Mouse (Mus musculus): ENCODE data around the gene Rxfp2.

Gene Rxfp2

DNA sequence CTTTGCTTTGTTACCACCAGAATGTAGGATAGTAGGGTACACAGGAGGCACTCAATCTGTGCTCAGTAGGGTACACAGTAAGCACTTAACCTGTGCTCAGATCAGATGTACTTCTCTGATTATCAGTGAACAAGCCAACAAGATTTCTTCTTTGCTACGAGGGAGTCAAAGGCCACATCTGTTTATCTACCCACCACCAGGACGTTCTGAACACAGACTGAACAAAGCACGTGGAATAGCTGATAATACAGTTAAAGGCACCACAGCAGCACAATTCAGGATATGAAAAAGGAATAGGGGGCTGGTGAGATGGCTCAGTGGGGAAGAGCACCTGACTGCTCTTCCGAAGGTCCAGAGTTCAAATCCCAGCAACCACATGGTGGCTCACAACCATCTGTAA, 18.4 kb downstream of the Rxfp2 start:
- no peak for DNase-seq (ENCODE audit: low read depth, low spot score)

- peak; percentile 48 for DNase-seq (ENCODE audit: low read depth, low spot score)
These were observed 26.1 kb downstream of the Rxfp2 start for GRCm38 (mm10) chr5:150044533-150044932.

- DNase-seq (ENCODE audit: low read depth, low spot score): no peak
These were observed 28.0 kb downstream of the Rxfp2 start for GRCm38 (mm10) chr5:150046438-150046837.

- peak; percentile 67 for DNase-seq (ENCODE audit: low read depth, low spot score)
These were observed 31.5 kb downstream of the Rxfp2 start for GRCm38 (mm10) chr5:150049946-150050345.

DNA sequence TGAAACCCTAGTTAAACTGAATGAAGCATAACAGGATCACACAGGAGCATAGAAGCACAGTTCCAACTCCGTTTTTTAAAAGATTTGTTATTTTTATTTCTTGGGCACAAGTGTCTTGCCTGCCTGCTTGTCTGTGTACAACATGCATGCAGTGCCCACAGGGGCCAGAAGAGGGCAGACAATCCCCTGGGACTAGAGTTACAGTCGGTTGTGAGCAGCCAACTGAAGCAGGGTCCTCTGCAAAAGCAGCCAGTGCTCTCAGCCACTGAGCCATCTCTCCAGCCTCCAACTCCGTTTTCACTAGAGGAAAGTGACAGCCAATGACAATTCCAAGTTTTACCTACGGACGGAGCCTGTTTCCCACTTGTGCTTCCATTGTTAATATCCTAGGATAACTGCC, 33.4 kb downstream of the Rxfp2 start:
- DNase-seq (ENCODE audit: low read depth, low spot score): peak; percentile 77

- no peak for DNase-seq (ENCODE audit: low read depth, low spot score)
These were observed 34.8 kb downstream of the Rxfp2 start for GRCm38 (mm10) chr5:150053294-150053693.

DNA sequence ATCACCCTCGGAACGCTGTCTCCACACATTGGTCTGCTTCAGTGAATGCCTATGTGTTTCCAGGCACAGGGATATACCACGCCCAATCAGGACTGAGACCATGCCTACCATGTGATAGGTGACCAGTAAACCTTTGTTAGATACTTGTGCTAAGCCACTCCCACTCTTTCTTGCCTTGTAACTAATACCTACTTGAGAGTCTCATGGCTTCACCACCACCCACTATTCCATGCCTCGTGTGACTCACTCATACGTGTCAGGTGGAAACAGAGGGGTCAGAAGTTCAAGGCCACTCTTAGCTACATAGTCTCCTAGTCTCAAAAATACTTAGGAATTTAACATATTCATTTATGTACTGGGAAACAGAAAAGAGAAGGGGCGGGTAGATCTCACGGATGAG, 35.5 kb downstream of the Rxfp2 start:
- peak; percentile 54 for DNase-seq (ENCODE audit: low read depth, low spot score)

- no peak for DNase-seq (ENCODE audit: low read depth, low spot score)
These were observed 36.8 kb downstream of the Rxfp2 start for GRCm38 (mm10) chr5:150055322-150055721.

DNA sequence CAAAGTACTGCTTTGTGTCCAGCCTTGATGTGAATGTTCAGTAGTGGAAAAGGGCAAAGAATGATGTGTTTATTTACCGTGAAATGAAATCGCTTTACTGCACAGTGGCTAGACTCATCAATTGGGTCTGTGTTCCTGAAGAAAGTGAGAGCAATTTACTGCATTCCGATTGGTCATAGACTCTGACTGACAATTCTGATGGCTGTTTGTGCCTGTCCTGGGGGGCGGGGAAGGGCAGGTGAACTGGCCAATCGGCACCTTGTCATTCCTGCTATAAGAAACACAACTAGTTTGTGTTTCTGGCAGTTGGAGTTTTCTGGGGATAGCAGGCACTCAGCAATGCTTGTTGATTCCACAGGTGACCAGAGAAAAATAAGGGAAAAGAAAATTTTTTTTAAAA, 37.6 kb downstream of the Rxfp2 start:
- DNase-seq (ENCODE audit: low read depth, low spot score): peak; percentile 51

DNA sequence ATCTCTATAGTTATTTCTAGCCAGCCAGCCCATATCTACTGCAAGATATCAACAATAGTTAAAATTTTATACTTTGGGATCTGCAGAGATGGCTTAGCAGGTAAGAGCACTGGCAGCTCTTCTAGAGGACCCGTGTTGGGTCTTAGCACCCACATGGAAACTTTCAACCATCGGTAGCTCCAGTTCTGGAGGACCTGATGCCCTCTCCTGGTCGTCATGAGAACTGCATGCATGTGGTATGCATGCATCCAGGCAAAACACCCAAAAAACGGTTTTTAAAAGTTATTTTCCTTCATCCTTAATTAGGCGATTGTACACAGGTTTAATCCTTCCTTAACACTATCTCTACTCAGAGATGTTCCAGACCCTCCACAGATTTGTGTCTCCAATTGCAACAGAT, 40.4 kb downstream of the Rxfp2 start:
- DNase-seq (ENCODE audit: low read depth, low spot score): peak; percentile 53

DNA sequence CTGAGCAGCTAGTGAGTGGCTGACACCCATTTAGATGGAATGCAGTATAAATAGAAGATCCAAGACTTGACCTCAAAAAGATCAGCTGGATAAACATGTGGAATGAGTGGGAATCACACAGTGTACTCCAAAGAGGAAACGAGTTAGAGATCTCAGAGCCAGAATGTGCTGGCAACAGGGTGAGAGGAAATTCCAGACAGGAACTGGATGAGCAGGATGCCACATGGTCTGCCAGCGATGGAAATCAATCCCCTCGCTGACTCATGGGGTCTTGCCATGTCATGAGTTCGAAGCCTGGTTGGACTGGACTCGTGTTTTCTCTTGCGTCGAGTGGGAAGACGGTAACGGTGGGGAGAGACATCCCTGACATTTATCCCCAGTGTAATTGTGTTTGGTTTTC, 41.0 kb downstream of the Rxfp2 start:
- no peak for DNase-seq (ENCODE audit: low read depth, low spot score)

GRCm38 (mm10) chr5:150061086-150061485, 42.6 kb downstream of the Rxfp2 start:
- no peak for DNase-seq (ENCODE audit: low read depth, low spot score)

GRCm38 (mm10) chr5:150064286-150064685, 45.8 kb downstream of the Rxfp2 start:
- peak; percentile 56 for DNase-seq (ENCODE audit: low read depth, low spot score)

DNA sequence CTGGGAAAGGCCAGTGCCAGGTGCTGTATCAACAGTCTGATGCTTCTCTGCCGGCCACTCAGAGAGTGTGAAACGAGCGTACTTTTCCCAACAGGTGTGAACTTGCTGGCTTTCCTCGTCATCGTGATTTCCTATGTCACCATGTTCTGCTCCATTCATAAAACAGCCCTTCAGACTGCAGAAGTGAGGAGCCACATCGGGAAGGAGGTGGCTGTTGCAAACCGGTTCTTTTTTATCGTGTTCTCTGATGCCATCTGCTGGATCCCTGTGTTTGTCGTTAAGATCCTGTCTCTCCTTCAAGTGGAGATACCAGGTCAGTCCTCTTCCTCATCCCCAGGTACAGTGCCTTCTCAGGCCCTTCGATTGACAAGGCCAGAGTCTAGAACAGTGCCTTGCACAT, 51.6 kb downstream of the Rxfp2 start:
- DNase-seq (ENCODE audit: low read depth, low spot score): no peak

DNA sequence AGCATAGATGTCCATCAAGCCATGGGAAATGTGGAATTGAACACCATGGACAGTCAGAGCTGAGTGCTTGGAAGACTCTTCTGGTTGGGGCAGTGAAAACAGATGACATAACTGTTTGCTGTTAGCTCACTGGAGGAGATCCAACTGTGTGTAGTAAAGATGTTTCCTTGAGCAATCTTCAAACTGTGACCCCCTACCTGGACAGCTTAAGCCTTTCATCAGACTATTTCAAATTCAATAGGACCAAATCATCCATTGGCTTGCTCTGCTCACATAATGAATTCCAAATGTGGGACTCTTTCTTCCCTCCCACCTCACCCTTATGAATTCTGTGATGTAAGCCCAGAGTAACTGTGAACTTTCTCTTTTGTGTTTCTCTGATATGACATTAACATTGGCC, 53.3 kb downstream of the Rxfp2 start:
- DNase-seq (ENCODE audit: low read depth, low spot score): no peak

GRCm38 (mm10) chr5:150079866-150080797, 61.7 kb downstream of the Rxfp2 start:
- peak; percentile 95 for DNase-seq (ENCODE audit: low read depth, low spot score)

DNA sequence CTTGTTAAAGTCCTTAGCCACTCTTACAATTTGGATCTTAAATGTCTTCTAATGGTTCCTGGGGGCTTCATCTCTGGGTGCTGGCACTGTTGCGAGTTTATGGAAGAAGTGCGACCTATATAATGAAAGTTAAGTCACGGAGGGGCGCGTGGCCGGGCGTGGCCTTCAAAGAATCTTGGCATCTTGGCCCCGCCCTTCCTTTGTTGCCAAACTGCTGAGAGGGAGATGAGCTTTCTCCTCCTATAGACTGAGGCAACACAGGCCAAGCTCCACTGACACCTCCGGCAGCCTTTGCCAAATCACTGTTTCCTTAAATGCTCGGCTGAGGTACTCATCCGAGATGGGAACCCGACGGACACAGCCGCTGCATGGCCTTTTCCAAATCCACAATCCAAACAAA, 64.2 kb downstream of the Rxfp2 start:
- peak; percentile 70 for DNase-seq (ENCODE audit: low read depth, low spot score)

- DNase-seq (ENCODE audit: low read depth, low spot score): peak; percentile 64
These were observed 64.7 kb downstream of the Rxfp2 start for GRCm38 (mm10) chr5:150083190-150083589.

DNA sequence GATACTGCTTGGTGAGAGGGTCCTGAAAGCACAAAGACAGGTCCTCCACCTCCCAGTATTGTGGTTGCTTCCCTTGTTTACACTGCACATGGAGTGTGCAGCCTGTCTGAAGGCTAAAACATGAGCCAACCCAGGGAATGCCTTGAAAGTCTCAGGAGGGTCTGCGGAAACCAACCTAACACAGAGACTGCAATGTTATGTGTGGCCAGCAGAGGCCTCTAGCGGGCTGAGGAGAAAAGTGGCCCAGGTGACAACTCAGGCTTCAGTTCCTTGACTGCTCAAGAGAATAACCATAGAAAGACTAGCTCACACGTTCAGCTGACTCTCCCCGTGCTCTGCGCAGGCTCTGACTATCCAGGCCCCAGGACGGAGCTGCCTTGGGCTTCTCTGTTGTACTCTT, 79.1 kb downstream of the Rxfp2 start:
- DNase-seq (ENCODE audit: low read depth, low spot score): peak; percentile 77

GRCm38 (mm10) chr5:150098754-150099153, 80.3 kb downstream of the Rxfp2 start:
- DNase-seq (ENCODE audit: low read depth, low spot score): peak; percentile 54

DNA sequence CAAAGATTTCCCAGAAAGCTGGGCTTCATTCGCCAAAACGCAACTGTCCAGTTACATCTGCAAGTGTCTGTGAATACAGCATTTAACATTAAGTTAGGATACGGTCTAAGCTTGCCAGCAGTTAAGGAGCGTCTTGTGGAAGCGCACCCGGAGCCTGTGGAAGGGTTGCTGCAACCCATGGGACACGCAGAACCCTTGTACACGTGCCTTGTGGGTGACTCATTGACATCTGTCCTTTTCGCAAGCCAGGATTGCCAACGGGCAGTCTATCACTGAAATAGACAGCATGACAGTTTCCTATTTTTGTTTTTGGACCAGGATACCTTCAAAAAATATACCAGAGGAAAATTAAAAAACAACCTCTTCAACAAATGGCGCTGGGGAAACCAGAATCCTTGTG, 83.3 kb downstream of the Rxfp2 start:
- no peak for DNase-seq (ENCODE audit: low read depth, low spot score)

DNA sequence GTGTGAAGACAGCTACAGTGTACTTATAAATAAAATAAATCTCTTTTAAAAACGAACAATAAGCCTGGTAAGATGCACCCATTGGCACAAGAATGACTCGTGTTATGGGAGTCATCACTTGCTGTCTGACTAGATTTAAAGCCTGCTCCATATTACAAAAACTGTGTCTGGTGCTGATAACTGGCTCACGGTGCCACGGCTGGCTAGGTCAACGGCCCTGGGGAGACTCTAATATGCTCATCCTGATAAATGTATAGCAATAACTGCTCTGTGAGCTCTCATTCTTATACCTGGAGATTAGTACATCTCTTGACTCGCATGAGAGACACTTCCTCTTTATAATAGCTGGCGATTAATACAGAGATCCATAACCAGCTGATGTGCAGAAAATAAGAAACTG, 87.9 kb downstream of the Rxfp2 start:
- DNase-seq (ENCODE audit: low read depth, low spot score): no peak

DNA sequence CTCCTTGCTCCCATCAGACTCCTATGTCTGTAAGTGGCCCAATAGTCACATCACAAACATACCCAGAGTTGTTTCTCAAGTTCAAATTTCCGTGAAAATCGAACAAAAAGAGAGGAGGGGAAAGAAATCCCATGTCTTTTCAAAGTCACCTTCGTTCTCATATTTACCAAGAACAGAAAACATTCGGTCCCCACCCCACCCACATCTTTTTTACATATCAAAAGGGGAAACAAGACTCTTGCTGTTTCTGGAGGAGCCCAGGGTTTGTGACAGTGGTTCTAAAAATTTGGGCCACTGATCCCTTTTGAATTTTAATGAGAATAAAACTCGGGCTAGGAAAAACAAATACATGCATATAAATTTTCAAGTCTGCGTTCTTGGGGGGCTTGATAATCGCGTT, 92.8 kb downstream of the Rxfp2 start:
- DNase-seq (ENCODE audit: low read depth, low spot score): peak; percentile 68

DNA sequence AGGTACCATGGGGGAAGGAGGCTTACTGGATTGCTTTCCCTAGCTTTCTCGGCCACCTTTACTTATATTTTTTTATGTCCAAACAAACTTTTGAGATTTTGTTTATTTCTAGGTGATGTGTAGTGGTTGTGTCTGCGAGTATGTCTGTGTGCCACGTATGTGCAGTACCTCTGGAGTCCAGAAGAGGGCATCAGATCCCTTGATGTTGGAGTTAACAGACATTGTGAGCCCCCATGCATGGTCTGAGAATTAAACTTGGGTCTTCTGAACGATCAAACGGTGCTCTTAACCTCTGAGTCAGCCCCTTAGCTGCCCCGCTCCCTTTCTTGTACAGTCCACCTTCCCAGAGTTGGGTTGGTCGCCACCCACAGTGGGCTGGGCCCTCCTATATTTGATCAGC, 95.5 kb downstream of the Rxfp2 start:
- DNase-seq (ENCODE audit: low read depth, low spot score): peak; percentile 77

Data from R1 (cell line).